Mouse (Mus musculus) C2C12 (cell line): ENCODE measurements around the gene Rab11a.

Experiments
- CTCF ChIP-seq: IDR thresholded peaks from one replicate; pipeline ENCODE4 v1.5.1; 2011; ENCODE audit not compliant: control insufficient read depth, insufficient read depth, insufficient read length
- FOSL1 ChIP-seq: IDR thresholded peaks from one replicate; pipeline ENCODE4 v1.8.0; 2011; ENCODE audit warnings: mild to moderate bottlenecking, low read length; ENCODE audit not compliant: poor library complexity, insufficient read depth, severe bottlenecking
- USF1 ChIP-seq: IDR thresholded peaks from one replicate; pipeline ENCODE4 v1.6.1; 2011; ENCODE audit warnings: low read depth, mild to moderate bottlenecking, control low read depth, moderate library complexity

DNA sequence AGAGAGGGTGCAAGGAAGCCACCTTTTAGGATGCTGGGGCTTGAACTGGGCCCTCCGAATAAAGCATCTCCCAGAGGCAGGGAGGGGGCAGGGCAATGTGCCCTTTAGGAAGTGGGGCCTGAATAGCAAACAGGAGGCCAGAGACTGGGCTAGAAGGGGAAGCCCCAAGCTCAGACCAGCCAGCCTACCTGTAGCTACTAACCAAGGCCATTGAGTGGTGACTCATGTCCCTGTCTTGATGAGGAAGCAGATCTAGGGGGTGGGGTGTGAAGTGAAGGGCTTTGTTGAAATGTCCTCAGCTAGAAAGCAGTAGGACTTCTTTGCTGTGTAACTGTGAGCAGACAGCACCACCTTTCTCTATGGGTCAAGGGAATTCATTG is 49.6 kb downstream of the Rab11a start:
- no peak for TF ChIP-seq CTCF
- TF ChIP-seq FOSL1 = no peak
- no peak for TF ChIP-seq USF1
